Mouse (Mus musculus) embryo, embryonic 11.5 days (tissue): ENCODE results near the gene Olfr524.

ENCODE experiments used
- DNase-seq: peaks from one replicate; pipeline ENCODE4 v3.0.0-alpha.2; 2012; ENCODE audit warnings: low read depth, low spot score

The Olfr524 gene

GRCm38 (mm10) chr7:140205864-140206263 lies at the start of gene Olfr524:
TSS of gene Olfr524 (minus strand) at chr7:140205964.
- no peak for DNase-seq

DNA sequence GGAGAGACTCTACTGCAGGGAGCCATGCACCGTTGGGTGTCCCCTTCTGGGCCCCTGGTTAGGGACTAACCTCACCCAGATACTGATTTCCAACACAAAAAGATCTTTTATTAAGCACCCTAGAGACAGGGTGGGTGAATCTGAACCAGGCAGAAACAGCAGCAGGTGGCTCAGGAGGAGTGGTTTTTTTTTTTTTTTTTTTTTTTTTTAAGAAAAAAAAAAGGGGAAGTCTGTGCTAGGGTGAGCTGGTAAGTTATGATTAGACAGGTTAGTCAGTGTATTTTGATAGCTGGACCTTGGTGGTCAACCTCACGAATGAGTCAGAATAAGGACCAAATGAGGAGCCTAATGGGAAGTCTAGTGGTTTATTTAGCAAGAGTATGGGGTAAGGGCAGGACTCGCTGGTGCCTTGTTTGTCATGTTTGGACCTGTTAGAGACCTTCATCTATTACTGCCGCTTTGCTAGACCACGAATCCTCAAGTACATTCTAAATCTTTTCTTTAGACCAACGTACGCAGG lies 48.1 kb upstream of the Olfr524 start:
- no peak for DNase-seq

DNA sequence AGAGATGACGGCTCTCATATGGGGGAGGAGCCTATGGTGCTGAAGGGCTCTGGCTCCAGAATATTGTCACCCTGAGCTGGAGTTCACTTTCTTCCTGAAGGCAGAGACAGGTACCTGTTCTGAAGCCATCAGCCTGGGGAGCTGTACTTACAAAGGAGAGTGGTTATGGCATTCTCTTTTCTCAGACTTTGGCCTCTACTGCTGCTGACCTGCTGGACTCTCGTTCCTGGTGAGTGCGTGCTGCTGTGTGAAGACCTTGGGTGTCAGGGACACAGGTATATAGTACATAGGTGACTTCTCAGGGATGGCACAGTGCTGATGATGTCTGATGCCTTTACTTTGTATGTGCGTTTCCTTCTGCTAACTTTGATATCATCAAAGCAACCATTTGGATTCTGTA lies 41.5 kb upstream of the Olfr524 start, which contains the start of gene 5830411N06Rik:
Gene 5830411N06Rik (plus strand): TSS at position 69 of the 400 bp plus-strand sequence.
- DNase-seq: no peak

- DNase-seq: no peak
These were observed 27.9 kb upstream of the Olfr524 start for GRCm38 (mm10) chr7:140233696-140234095.

GRCm38 (mm10) chr7:140231026-140231425 lies 25.3 kb upstream of the Olfr524 start:
- DNase-seq: no peak

- no peak for DNase-seq
These were observed 22.7 kb upstream of the Olfr524 start for GRCm38 (mm10) chr7:140228476-140228875.

GRCm38 (mm10) chr7:140224209-140224608 lies 18.4 kb upstream of the Olfr524 start:
- DNase-seq: no peak

DNA sequence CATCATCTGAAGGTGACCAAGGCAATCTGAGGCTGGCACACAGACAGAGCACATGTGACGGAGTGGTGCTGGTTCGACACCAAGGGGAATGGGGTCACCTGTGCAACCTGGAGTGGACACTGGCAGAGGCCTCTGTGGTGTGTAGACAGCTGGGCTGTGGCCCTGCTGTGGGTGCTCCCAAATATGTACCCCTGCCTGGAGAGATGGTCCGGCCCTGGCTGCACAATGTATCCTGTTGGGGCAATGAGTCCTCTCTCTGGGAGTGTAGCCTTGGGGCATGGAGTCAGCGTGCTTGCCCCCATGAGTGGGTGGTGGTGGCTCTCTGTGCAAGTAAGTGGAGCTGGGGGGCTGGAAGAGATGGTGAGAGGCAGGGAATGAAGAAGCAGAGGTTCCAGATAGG lies 14.6 kb upstream of the Olfr524 start:
- DNase-seq: no peak

DNA sequence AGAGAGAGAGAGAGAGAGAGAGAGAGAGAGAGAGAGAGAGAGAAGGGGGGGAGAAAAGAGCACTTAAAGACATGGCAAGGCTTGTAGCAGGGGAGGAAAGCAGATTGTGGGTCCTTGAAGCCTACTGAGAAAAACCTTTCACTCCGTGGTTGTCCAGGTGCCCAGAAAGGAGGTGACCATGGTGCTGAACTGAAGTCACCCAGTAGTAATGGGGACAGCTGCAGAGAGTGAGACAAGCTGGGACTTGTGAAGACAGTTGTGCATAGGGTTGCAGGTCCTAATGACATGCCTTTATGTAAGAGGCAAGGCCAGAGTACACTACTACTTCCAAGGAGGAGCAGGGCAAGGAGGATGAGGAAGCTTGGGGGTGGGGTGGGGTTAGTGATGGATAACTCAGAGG lies 13.5 kb upstream of the Olfr524 start:
- no peak for DNase-seq

DNA sequence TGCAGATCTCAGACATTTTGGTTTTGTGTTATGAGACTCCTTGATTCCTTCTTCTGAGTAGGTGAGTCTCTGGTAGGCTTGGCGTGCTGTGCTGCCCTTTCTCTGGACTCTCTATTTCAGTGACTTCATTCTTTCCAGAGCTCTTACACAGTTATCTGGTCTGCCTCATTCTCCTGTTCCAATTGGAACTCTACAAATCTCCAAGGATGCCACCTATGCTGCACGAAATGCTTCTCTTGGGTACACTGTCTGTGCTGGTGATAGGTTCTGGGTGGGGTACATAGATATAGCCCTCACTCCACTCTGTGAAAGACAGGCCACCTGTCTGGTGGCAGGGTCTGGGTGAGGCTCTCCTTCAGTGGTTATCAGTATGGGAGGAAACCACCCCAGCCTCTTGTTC lies 12.2 kb upstream of the Olfr524 start, which contains the start of gene Cd163l1:
Gene Cd163l1 (plus strand): TSS at position 301 of the 400 bp plus-strand sequence.
- DNase-seq: no peak

DNA sequence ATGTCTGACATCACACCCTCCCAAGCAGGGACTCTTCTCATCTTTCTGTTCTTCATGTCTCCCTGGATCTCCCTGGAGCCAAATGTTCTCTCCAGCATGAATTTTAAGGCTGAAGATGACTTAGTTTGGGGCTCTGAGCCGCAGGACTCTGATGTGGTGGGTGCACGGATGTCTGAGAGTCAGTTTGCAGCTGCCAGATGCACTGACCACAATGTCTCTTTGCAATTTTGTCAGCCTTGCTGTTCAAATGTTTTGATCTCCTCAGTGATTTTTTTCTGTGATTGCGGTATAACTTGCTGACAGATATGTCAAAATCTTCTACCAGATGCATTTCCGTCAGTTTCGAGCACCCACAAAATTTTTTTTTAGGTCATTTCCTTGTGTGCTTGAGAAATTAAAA lies 8.1 kb upstream of the Olfr524 start:
- DNase-seq: no peak

- no peak for DNase-seq
These were observed 2.9 kb upstream of the Olfr524 start for GRCm38 (mm10) chr7:140208677-140209076.

- DNase-seq: no peak
These were observed 2.4 kb upstream of the Olfr524 start for GRCm38 (mm10) chr7:140208153-140208552.

DNA sequence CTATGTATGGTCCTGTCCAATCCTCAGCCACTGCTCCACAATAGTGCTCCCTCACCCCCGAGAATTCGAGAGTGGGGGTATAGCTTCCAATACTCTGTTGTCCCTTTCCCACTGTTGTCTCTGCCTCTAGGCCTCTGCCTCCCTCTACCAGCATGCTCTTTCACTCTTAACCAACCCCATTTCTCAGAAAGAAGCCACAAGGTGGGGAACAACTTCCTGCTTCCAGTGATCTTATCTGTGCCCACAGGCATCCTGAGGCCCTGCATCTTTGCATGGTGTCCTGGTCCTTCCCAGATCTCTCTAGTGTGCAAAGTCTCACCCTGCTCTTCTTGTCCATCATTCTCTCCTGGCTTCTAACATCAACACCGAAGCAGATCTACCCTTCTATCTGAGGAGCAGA lies 1.1 kb upstream of the Olfr524 start:
- no peak for DNase-seq

DNA sequence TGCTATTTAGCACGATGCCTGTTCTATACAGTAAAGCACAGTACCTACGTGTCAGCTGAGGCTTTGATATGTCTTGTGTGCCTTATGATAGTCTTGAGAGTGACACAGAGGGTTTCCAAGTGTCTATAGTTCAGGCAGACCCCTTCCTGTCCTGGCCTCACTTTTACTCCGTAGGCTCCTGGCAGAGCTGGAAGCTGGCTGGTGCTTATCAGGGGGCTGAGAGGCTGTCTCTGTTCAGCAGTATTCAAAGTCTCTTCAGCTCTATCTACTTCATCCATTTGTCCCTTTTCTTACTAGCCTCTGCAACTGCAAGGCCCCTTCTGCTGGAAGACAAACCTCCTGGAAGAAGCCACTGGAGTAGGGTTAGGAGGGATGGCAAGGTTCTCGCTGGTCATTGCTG lies 4.7 kb downstream of the Olfr524 start:
- no peak for DNase-seq

- no peak for DNase-seq
These were observed 9.8 kb downstream of the Olfr524 start for GRCm38 (mm10) chr7:140196002-140196401.

GRCm38 (mm10) chr7:140194031-140194430 lies 11.7 kb downstream of the Olfr524 start:
- no peak for DNase-seq

DNA sequence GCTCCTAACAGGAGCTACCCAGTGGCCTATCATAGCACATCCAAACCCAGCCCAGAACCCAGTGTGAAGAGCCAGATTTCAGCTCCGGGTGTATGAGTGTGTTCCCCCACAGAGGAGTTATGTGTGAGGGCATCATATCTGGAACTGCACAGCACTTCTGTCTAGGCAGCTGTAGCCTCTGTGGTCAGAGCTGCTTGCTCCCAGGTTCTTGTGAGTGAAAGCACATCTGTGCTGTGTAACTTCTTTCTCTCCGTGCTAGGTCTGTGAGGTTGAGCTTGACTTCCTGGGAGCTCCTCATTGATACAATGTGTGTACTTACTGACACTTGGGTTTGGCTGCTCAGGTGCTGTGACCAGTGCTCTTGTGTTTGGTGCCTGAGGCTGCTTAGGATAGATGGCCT lies 12.9 kb downstream of the Olfr524 start:
- no peak for DNase-seq

GRCm38 (mm10) chr7:140192445-140192844 lies 13.3 kb downstream of the Olfr524 start:
- no peak for DNase-seq

GRCm38 (mm10) chr7:140190435-140190834 lies 15.3 kb downstream of the Olfr524 start:
- DNase-seq: no peak

- DNase-seq: no peak
These were observed 17.1 kb downstream of the Olfr524 start for GRCm38 (mm10) chr7:140188391-140189328.

DNA sequence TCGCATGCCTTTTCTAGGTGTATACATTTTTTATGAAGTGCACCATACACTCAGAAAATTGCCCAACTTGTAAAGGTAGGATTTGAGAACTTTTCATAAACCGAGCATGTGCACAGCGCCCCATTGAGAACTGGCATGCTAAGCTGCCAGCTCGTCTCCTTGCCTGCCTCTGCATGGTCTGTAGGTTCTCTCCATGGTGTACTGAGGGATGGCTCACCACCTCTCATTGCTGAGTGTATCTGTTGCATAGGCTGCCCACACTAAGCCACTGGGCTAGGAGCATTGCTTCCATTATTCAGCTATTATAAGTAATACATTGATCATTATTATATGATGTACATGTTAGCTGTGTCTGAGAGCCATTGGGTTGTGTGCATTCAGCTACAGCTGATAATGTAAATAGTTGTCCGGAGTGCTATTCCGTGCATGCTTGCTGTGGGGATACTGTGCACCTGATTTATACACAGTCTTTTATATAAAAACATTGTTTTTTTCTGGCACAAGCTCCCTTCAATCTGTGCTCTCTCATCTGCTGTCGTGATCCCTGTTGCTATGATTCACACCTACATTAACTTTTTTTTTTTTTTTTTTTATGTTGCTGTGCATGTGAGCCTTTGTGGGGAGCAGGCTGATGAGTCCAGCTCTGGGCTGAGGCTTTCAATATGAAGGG lies 17.9 kb downstream of the Olfr524 start:
- DNase-seq: no peak
